Mouse (Mus musculus) megakaryocyte, embryonic 14.5 days (primary cell): ENCODE results near the gene Mical2.

Source experiments
- FLI1 ChIP-seq: IDR thresholded peaks from 2 replicates; pipeline ENCODE4 v1.6.1; 2012; ENCODE audit warnings: low read length, inconsistent platforms, mixed read lengths
- GATA1 ChIP-seq: IDR thresholded peaks from 3 replicates; pipeline ENCODE4 v1.6.1; 2012; ENCODE audit warnings: mixed read lengths, low read length, inconsistent platforms, borderline replicate concordance

DNA sequence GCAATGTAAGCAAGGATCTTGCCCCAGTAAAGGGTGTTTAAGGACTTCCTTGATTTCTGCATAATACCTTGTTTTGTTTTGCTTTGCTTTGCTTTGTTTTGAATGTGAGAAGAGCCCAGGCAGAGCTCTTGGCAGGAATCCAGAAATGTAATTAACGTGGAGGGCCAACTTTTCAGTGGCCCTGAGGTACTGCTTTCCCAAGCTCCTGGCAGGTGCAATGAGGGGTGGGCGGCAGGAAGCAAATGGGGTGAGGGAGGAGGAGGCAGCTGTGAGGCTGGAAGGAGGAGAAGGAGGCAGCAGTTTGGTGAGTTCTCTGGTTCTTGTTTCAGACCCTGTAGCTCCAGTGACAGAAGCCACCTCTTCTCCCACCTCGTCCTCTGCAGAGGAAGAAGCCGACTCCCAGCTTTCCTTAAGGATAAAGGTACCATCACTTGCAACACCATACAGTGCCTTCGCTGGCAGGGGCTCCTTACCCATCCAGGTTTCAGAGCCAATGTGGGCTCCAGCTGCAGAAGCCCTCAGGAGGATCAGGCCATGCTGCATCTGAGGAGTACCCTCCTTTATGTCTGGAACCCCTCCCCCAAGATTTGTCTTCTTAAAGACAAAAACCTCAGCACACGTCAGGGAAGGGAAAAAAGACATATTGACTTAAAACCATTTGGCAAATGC lies 165.4 kb downstream of the Mical2 start:
- TF ChIP-seq FLI1, result no peak
- TF ChIP-seq GATA1, result no peak
